Mouse (Mus musculus): ENCODE results near the gene Cptp. TPM values are rescaled to one million over a fixed set of nuclear protein-coding genes. Genes with fewer than 3 reads are reported as not detected.

Cptp gene
- total RNA-seq, 2 experiments from 2014 or later, result 23.1 to 33.8 TPM

Small RNA genes within 50 kb of the gene (microRNA-seq; reads per million reads assigned to microRNA genes)
- 0 reads per million in 2 experiments for gene Gm22991

Other genes starting within 250 kb of the Cptp start
- gene Cdk11b, start 244.6 kb downstream of the Cptp start, total RNA-seq (2021), result 10 to 100 TPM; 47.1 to 49.4 TPM
- gene Gm10563, start 224.0 kb downstream of the Cptp start, total RNA-seq (2021), result not detected
- gene Mmp23, start 216.1 kb downstream of the Cptp start, total RNA-seq (2021), result 1 to 10 TPM; 2.4 to 4.6 TPM
- gene Mib2, start 200.2 kb downstream of the Cptp start, total RNA-seq (2021), result 100 to 1,000 TPM; 128 to 129 TPM
- 10 to 100 TPM; 27.8 to 32.8 TPM for gene Fndc10, start 175.1 kb downstream of the Cptp start, total RNA-seq (2021)
- 10 to 100 TPM; 90.6 to 97.4 TPM for gene Ssu72, start 164.6 kb downstream of the Cptp start, total RNA-seq (2021)
- gene Tmem240, start 134.6 kb downstream of the Cptp start, total RNA-seq (2021), result 10 to 100 TPM; 51.1 to 53.0 TPM
- 10 to 100 TPM; 48.3 to 55.6 TPM for gene Atad3a, start 108.3 kb downstream of the Cptp start, total RNA-seq (2021)
- gene Vwa1, start 94.7 kb downstream of the Cptp start, total RNA-seq (2021), result 10 to 100 TPM; 15.6 to 17.6 TPM
- gene Tmem88b, start 83.6 kb downstream of the Cptp start, total RNA-seq (2021), result 10 to 100 TPM; 16.4 to 19.0 TPM
- gene Ankrd65, start 79.0 kb downstream of the Cptp start, total RNA-seq (2021), result under 1 TPM in 1 of 2 experiments, not detected in 1; 0.44 TPM
- gene Mrpl20, start 66.6 kb downstream of the Cptp start, total RNA-seq (2021), result 10 to 100 TPM; 84.9 to 89.4 TPM
- 10 to 100 TPM; 60.1 to 65.5 TPM for gene Ccnl2, start 57.0 kb downstream of the Cptp start, total RNA-seq (2021)
- 100 to 1,000 TPM; 103 to 110 TPM for gene Aurkaip1, start 38.2 kb downstream of the Cptp start, total RNA-seq (2021)
- 1 to 10 TPM; 6.2 to 7.3 TPM for gene Mxra8, start 29.8 kb downstream of the Cptp start, total RNA-seq (2021)
- gene Dvl1, start 22.0 kb downstream of the Cptp start, total RNA-seq (2021), result 10 to 100 TPM; 88.0 to 96.3 TPM
- gene Tas1r3, start 6.1 kb downstream of the Cptp start, total RNA-seq (2021), result under 1 TPM; 0.23 TPM
- 10 to 100 TPM; 31.7 to 33.9 TPM for gene Ints11, start 106 bp upstream of the Cptp start, total RNA-seq (2021)
- gene Pusl1, start 22.3 kb upstream of the Cptp start, total RNA-seq (2021), result 10 to 100 TPM; 54.9 to 58.6 TPM
- 100 to 1,000 TPM; 124 to 128 TPM for gene Acap3, start 22.4 kb upstream of the Cptp start, total RNA-seq (2021)
- gene Ube2j2, start 74.4 kb upstream of the Cptp start, total RNA-seq (2021), result 10 to 100 TPM; 67.6 to 70.3 TPM
- gene C1qtnf12, start 92.9 kb upstream of the Cptp start, total RNA-seq (2021), result 10 to 100 TPM; 16.6 to 17.7 TPM
- gene B3galt6, start 123.2 kb upstream of the Cptp start, total RNA-seq (2021), result 10 to 100 TPM in 1 of 2 experiments, 1 to 10 TPM in 1; 8.9 to 10.7 TPM
- 100 to 1,000 TPM; 213 to 215 TPM for gene Sdf4, start 123.4 kb upstream of the Cptp start, total RNA-seq (2021)
- 1 to 10 TPM in 1 of 2 experiments, under 1 TPM in 1; 0.95 to 2.3 TPM for gene Tnfrsf4, start 144.4 kb upstream of the Cptp start, total RNA-seq (2021)
- not detected for gene Tnfrsf18, start 156.7 kb upstream of the Cptp start, total RNA-seq (2021)
- gene Ttll10, start 190.0 kb upstream of the Cptp start, total RNA-seq (2021), result not detected
- 10 to 100 TPM; 29.4 to 30.7 TPM for gene 9430015G10Rik, start 240.5 kb upstream of the Cptp start, total RNA-seq (2021)

Measured in left cerebral cortex, adult 18-20 months (tissue).